Mouse (Mus musculus): Measurements from ENCODE around the gene Pik3c2a. TPM values are rescaled to one million over a fixed set of nuclear protein-coding genes. Genes with fewer than 3 reads are reported as not detected.

Gene Pik3c2a
- 10 to 100 TPM; 48.0 to 49.1 TPM for total RNA-seq (2023)

DNA sequence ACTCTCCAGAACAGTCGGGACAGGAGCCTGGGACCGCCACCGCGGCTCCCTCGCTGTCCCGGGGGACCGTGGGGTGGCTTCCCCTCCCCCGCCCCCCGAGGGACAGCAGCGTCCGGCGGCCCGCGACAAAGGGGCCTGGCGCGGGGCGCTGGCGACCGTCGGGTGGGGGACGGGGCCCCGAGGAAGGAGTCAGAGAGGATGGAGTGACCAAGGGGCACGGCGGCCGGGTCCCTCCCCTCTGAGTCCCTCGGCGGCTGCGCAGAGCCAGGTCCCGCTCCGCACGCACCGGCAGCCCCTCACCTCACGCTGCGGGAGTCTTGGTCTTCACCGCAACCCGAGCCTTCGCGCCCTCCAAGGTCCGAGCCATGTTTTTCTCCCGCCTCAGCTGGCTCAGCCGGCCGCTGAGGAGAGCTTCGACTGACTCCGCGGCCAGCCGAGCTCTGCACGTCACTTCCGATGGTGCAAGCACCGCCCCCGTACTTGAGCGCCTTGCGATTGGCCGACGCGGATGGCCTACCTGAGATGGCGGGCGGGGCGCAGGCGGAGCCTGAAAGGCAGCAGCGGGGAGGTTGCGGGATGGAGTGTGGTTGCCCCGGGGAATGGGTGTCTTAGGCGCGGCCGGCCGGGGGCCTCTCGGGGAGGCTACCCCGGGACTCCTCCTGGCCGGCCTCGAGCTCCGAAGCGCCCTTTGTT, at the start of gene Pik3c2a:
Pik3c2a (minus strand) TSS at position 446 of the 693 bp plus-strand sequence.

DNA sequence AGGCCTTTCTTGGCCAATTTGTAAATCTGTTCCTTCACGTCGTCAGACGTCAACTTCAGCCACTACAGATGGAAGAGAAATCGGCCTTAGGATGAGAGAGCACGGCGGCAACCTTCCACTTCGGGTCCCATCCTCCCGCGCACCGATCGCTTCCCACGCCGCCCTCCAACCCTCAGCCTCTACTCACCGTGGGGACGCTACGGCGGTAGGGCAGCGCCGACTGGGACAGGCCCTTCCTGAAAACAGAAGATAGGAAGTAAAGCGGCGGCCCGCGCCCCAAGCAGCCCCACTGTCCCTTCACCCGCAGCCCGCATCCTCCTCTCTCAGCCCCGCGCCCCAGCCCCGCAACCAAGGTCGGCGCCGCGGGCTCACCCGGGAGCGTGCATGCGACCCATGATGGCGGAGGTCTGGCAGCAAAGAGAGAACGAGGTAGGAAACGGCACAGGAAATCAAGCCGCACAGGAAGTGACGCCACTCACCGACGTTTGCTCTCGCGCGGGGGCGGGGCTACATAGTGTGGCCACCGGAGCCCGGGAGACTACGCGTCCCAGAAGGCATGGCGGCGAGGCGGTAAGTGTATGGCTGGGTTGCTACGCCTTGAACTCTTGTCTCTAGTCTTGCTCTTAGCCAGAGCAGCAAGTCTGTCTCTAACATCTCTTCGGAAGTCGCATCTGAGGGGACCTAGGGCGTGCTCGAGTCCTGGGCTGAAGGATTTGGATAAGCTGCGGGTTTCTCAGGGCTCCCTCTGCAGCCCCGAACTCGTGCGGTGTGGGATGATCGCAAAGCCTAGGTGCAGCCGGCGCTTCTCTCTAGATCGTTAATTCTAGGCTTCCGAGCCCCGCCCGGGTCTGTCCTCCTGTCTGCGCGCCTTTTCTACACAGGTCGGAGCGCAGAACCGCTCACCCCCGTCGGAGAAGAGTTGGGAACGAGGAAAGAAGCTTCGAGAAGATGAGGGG, 109.3 kb downstream of the Pik3c2a start, which contains the start of gene Rps13:
Rps13 (minus strand) TSS at position 483 of the 956 bp plus-strand sequence.

DNA sequence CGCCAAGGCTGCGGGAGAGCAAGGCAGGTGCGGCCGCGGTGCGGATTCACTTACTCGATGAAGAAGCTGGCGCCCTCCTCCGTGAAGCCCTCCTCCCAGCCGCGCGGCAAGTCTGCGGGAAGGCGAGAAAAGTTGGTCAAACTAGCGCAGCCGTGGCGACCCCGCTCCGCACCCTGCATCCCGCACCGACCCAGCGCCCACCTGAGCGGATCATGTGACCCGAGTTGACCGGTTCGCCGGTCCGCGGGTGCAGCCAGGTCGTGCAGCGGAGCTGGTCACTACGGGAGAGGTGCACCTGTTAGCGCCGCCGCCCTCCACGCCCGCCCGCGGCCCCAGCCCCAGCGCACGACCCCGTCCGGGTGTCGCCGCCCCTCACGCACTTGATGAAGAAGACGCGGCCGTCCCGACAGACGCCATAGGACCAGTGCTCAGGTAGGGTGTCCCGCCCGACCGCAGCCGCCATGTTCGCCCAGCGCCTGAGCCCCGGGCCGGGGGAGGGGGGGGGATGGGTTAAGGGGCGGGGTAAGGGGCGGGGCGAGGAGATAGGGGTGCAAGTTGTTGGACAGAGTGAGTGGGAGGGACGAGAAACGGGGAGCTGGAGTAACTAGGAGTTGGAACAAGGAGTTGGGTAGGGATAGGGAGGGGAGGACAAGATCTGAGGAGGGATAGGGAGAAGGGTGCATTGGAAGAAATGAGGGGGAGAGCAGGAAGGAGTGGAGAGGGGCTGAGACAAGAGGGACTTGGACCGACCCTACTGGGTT, 135.2 kb downstream of the Pik3c2a start, which contains the start of gene Plekha7:
Plekha7 (minus strand) TSS at position 506 of the 761 bp plus-strand sequence.

Other genes starting within 250 kb of the Pik3c2a start
- gene Plekha7, start 135.1 kb downstream of the Pik3c2a start, total RNA-seq (2023): 10 to 100 TPM; 10.4 to 18.8 TPM
- 1,000 to 10,000 TPM; 1,540 TPM for gene Rps13, start 109.3 kb downstream of the Pik3c2a start, total RNA-seq (2023)
- gene Nucb2, start 60.9 kb upstream of the Pik3c2a start, total RNA-seq (2023): 1 to 10 TPM; 5.9 to 7.9 TPM